Mouse (Mus musculus) testis, adult 2 months (tissue): ENCODE results near the gene Fgr. TPM values are rescaled to one million over a fixed set of nuclear protein-coding genes. Genes with fewer than 3 reads are reported as not detected.

ENCODE experiments used
- H3K27ac ChIP-seq: fragments of 200-500 bp; 2 replicates; pipeline ENCODE4 v1.5.1; 2012; ENCODE audit warnings: low read depth, low read length; ENCODE audit not compliant: control insufficient read depth, insufficient read depth
- H3K27me3 ChIP-seq: fragments of 200-500 bp; 2 replicates; pipeline ENCODE4 v1.6.1; 2012; ENCODE audit warnings: mild to moderate bottlenecking, low read length, moderate library complexity; ENCODE audit not compliant: control insufficient read depth, insufficient read depth
- H3K36me3 ChIP-seq: fragments of 200-500 bp; 2 replicates; pipeline ENCODE4 v1.6.1; 2012; ENCODE audit warnings: mild to moderate bottlenecking, low read length; ENCODE audit not compliant: control insufficient read depth, insufficient read depth
- H3K4me1 ChIP-seq: fragments of 200-500 bp; 2 replicates; pipeline ENCODE4 v1.6.1; 2012; ENCODE audit warnings: low read length; ENCODE audit not compliant: control insufficient read depth, insufficient read depth
- H3K4me3 ChIP-seq: fragments of 200-500 bp; 2 replicates; pipeline ENCODE4 v1.5.1; 2012; ENCODE audit warnings: low read depth, mild to moderate bottlenecking, low read length, moderate library complexity, mixed read lengths; ENCODE audit not compliant: control insufficient read depth
- CTCF ChIP-seq: fragments of 200-500 bp; IDR thresholded peaks from 2 replicates; pipeline ENCODE4 v1.5.1; 2012; ENCODE audit warnings: low read depth, mild to moderate bottlenecking, inconsistent platforms, low read length, moderate library complexity; ENCODE audit not compliant: control insufficient read depth, insufficient read depth, insufficient replicate concordance
- POLR2A ChIP-seq: fragments of 200-500 bp; IDR thresholded peaks from 2 replicates; pipeline ENCODE4 v1.6.1; 2012; ENCODE audit warnings: low read depth, mild to moderate bottlenecking, inconsistent platforms, low read length, moderate library complexity; ENCODE audit not compliant: control insufficient read depth
- polyA plus RNA-seq: library from polyadenylated mRNA; depleted of rRNA; stranded (reverse); fragments of >200 nt; gene quantifications from 2 replicates; pipeline ENCODE4 v1.2.3, GENCODE M21; 2012

Fgr gene
- polyA plus RNA-seq, 1 experiment = 0.85 TPM

- Histone ChIP-seq H3K4me1 (peaks cover 4% of the 10 kb centered on the region; the same call in 1 of the 2 replicates), H3K4me3 (no peak overlapping the region), H3K27ac (peak overlapping the region; percentile 65), H3K27me3 (no peaks in the 10 kb centered on the region), H3K36me3 (no peaks in the 10 kb centered on the region)
- TF ChIP-seq CTCF (no peak), POLR2A (no peak)
These were observed 12.8 kb upstream of the Fgr start for GRCm38 (mm10) chr4:132960864-132961639.

GRCm38 (mm10) chr4:132961866-132962265 is 12.0 kb upstream of the Fgr start:
- TF ChIP-seq CTCF (no peak), POLR2A (no peak)
- H3K27me3 ChIP-seq = no peaks in the 10 kb centered on the region
- H3K4me1 ChIP-seq = peaks cover 4% of the 10 kb centered on the region; the same call in 1 of the 2 replicates
- H3K36me3 ChIP-seq = no peaks in the 10 kb centered on the region
- peak overlapping the region; percentile 39 for H3K27ac ChIP-seq
- no peak overlapping the region for H3K4me3 ChIP-seq

GRCm38 (mm10) chr4:132962628-132963027 is 11.3 kb upstream of the Fgr start:
- Histone ChIP-seq H3K36me3 (no peaks in the 10 kb centered on the region), H3K27ac (no peak overlapping the region), H3K4me3 (no peak overlapping the region), H3K27me3 (no peaks in the 10 kb centered on the region), H3K4me1 (peaks cover 4% of the 10 kb centered on the region; the same call in 1 of the 2 replicates)
- TF ChIP-seq POLR2A = no peak
- TF ChIP-seq CTCF = no peak

- peaks cover 4% of the 10 kb centered on the region; the same call in 1 of the 2 replicates for H3K4me1 ChIP-seq
- 0 out of 2 replicates have a peak overlapping the region, but pooled peaks have one; percentile 9 for H3K27ac ChIP-seq
- H3K27me3 ChIP-seq = no peaks in the 10 kb centered on the region
- no peaks in the 10 kb centered on the region for H3K36me3 ChIP-seq
- no peak overlapping the region for H3K4me3 ChIP-seq
- TF ChIP-seq CTCF (no peak), POLR2A (no peak)
These were observed 10.5 kb upstream of the Fgr start for GRCm38 (mm10) chr4:132963436-132963835.

- Histone ChIP-seq H3K27me3 (no peaks in the 10 kb centered on the region), H3K4me1 (peaks cover 4% of the 10 kb centered on the region; the same call in 1 of the 2 replicates), H3K4me3 (no peak overlapping the region), H3K36me3 (no peaks in the 10 kb centered on the region), H3K27ac (no peak overlapping the region)
- TF ChIP-seq CTCF (no peak), POLR2A (no peak)
These were observed 9.8 kb upstream of the Fgr start for GRCm38 (mm10) chr4:132964064-132964463.

- TF ChIP-seq POLR2A (no peak), CTCF (no peak)
- H3K27ac ChIP-seq = no peak overlapping the region
- H3K4me3 ChIP-seq = no peak overlapping the region
- peaks cover 4% of the 10 kb centered on the region; the same call in 1 of the 2 replicates for H3K4me1 ChIP-seq
- no peaks in the 10 kb centered on the region for H3K36me3 ChIP-seq
- H3K27me3 ChIP-seq = no peaks in the 10 kb centered on the region
These were observed 9.4 kb upstream of the Fgr start for GRCm38 (mm10) chr4:132964473-132964872.

- Histone ChIP-seq H3K27ac (no peak overlapping the region), H3K27me3 (no peaks in the 10 kb centered on the region), H3K36me3 (no peaks in the 10 kb centered on the region), H3K4me1 (no peaks in the 10 kb centered on the region), H3K4me3 (no peak overlapping the region)
- no peak for TF ChIP-seq CTCF
- no peak for TF ChIP-seq POLR2A
These were observed 5.6 kb upstream of the Fgr start for GRCm38 (mm10) chr4:132968105-132968938.
